Mouse (Mus musculus): Measurements from ENCODE around the gene Aldh1l1.

Aldh1l1 gene

GRCm38 (mm10) chr6:90507443-90507842 lies 21.2 kb downstream of the Aldh1l1 start:
- DNase-seq (ENCODE audit: low read depth, low spot score), result no peak

DNA sequence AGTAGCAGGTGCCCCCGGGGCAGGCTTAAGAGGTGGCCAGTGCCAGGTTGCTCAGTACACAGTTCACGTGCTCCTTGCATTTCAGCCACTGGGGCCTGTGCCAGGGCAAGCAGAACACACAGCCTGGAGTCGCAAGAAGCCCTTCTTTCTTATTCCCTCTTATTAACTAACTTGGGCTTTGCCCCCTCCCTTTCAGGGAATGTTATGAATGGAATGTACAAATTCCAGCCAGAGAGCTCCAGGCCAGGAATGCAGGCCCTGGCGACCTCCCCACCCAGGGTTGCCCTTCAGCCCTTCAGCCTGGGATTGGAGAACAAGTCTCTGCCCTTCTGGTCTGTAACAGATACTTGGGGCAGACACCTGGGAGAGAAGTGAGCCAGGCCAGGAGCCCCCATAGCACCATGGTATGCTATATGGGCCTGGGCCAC lies 22.0 kb downstream of the Aldh1l1 start:
- DNase-seq (ENCODE audit: low read depth, low spot score), result peak; percentile 68

DNA sequence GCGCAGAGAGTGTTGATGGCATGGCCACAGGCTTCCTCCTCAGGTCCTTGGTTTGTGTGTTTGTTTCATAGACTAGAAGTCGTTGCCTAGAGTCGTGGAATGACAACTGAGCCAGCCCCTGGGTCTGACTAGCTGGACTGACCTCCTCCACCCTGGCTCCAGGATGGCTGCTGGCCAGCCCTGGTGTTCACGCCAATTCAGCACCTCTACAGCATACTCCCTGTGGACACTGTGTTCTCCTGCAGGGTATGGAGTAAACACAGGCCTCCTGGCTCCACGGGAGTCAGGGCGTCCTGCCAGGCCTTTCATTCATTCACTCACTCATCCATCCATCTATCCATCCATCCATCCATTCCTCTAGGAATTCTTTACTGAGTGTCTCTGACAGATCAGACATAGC lies 22.9 kb downstream of the Aldh1l1 start:
- DNase-seq (ENCODE audit: low read depth, low spot score), result no peak

- no peak for DNase-seq (ENCODE audit: low read depth, low spot score)
Measured at GRCm38 (mm10) chr6:90512416-90512815, 26.2 kb downstream of the Aldh1l1 start.

DNA sequence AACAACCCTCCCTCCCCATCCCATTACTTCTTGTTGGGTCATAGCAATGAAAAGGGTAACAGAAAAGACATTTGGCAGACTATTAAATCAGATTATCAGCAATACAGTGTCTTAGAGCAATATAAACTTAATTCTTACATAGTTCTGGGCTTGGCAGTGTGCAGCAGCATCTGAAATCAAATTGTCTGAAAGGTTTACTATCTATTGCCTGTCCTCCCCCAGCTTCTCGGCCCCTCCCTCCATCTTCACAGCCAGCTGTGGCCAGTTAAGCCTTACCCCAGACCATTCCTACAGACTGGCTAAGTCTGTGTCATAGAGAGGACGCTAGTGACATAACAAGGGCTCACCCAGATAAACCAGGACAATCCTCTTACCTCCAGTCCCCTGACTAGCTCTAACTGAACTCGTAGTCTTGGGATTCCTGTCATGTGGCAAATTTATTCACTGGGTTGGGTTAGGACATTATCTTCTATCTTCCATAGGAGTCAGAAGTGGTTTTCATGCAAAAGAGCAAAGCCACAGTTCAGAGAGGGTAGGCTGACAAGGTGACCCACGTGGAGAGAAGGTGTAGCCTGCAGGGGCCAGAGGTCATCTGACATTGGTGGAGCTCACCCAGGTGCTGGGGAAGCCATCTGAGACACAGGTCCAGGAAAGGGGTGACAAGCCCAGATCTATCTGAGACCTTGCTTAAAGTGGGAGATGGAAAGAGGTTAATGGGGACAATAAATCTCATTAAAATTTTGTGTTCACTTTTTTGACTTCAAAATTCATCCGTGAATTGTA lies 27.0 kb downstream of the Aldh1l1 start:
- no peak for DNase-seq (ENCODE audit: low read depth, low spot score)

GRCm38 (mm10) chr6:90514369-90514768 lies 28.1 kb downstream of the Aldh1l1 start:
- DNase-seq (ENCODE audit: low read depth, low spot score), result no peak

- peak; percentile 79 for DNase-seq (ENCODE audit: low read depth, low spot score)
Measured at GRCm38 (mm10) chr6:90514883-90515405, 28.7 kb downstream of the Aldh1l1 start.

GRCm38 (mm10) chr6:90518892-90519291 lies 32.7 kb downstream of the Aldh1l1 start:
- DNase-seq (ENCODE audit: low read depth, low spot score), result no peak

DNA sequence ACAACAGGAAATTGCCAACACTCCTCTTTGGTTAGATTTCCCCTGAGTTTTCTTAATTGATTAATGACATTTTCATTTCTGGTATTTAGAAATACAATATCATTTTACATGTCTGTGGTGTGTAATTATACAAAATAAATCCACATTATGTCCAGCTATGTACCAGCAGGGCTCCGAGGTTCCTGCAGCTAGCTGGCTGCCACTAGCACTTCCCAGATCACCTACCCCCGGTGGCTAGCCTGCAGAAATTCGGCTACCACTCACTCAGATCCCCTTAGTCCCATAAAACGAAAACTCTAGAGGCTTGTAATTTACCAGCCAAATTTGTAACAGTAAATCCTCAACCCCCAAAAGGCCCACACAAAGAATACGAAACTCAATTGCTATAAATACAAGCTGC lies 33.1 kb downstream of the Aldh1l1 start:
- DNase-seq (ENCODE audit: low read depth, low spot score), result no peak

DNA sequence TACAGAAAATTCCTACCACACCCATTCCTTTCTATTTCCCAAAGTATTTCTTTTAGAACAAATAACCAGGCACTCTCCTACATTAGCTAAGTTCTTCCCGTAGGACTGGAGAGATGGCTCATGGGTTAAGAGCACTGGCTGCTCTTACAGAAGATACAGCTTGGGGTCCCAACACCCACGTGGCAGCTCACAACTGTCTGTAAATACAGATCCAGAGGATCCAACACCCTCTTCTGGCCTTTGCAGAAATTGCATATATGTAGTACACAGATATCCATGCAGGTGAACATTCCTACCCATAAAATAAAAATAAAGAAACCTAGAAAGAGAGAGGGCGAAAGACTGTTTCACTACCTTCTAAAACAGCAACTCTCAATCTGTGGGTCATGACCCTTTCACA lies 40.2 kb downstream of the Aldh1l1 start:
- no peak for DNase-seq (ENCODE audit: low read depth, low spot score)

- DNase-seq (ENCODE audit: low read depth, low spot score), result no peak
Measured at GRCm38 (mm10) chr6:90529461-90530046, 43.3 kb downstream of the Aldh1l1 start.

GRCm38 (mm10) chr6:90532575-90533190 lies 46.5 kb downstream of the Aldh1l1 start:
- DNase-seq (ENCODE audit: low read depth, low spot score), result no peak

DNA sequence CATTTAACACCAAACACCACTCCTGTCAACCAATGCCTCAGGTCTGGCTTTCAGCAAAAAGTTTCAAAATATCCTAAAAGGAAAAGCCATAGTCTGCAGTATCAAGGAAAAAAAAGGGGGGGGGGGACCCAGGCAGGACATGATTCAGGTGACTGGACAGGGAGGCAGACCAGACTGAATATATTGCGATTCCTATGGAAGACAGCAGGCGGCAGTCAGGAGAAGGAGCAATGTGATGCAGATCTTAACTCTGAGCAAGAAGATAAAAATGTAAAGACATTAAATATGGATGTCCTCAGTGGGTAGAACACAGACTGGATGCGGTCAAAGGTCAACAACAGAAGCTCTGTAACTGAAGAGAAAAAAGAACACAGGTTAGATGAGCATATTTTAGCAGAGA lies 47.3 kb downstream of the Aldh1l1 start:
- DNase-seq (ENCODE audit: low read depth, low spot score), result no peak

DNA sequence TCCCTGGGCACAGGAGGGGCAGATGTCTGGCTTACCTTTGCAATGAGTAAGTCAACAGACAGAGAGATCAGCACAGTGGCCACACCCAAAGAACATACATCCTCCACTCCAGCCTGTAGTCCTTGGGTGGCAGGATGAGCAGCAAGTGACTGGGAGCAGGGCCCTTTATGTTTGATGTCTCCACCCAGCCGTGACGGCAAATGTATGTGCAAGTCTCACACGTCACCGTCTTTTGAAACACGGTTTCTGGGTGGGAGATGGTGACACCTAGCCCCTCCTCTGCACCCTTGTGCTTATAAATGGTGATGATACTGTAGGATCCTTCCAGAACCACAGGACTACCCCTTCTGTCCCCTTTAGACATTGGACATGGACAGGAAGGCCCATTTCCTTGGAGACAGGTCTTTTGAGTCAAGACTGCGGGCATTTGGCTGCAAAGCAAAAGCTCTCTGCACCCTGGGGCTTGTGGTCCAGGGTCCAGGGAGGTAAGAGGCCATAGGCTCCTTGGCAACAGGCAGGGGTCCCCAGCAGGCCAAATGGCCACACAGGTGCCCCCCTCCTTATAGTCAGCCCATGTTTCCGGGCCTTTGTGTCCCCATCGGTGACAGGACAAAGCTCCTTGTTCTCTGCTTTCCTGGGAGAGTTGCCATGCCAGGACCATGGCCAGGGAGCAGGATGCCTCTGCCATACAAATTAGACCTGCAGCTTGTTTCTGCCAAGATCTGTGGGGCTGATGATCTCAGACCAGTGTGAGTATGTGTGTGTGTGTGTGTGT lies 48.7 kb downstream of the Aldh1l1 start:
- DNase-seq (ENCODE audit: low read depth, low spot score), result no peak

GRCm38 (mm10) chr6:90536824-90537223 lies 50.6 kb downstream of the Aldh1l1 start:
- DNase-seq (ENCODE audit: low read depth, low spot score), result no peak

GRCm38 (mm10) chr6:90537941-90538340 lies 51.7 kb downstream of the Aldh1l1 start:
- peak; percentile 67 for DNase-seq (ENCODE audit: low read depth, low spot score)

DNA sequence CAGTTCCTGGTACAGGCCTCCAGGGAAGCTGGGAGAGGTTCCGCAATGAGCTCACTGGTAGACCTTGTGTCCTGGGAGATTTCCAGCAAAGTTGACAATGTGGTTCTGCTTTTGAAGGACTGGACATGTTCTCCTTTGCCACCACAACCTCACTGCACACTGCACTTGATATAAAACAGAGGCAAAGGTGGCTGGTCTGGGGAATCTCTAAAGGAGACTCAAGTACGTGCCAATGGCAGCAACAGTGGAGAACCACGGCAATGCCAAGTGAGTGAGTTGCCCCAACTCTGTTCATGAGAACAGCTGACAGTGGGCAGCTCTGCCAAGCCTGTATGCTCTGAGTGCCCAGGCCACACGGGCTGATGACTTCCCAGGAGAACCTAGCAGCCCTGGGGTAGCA lies 53.0 kb downstream of the Aldh1l1 start:
- no peak for DNase-seq (ENCODE audit: low read depth, low spot score)

GRCm38 (mm10) chr6:90540520-90540919 lies 54.3 kb downstream of the Aldh1l1 start:
- DNase-seq (ENCODE audit: low read depth, low spot score), result no peak

DNA sequence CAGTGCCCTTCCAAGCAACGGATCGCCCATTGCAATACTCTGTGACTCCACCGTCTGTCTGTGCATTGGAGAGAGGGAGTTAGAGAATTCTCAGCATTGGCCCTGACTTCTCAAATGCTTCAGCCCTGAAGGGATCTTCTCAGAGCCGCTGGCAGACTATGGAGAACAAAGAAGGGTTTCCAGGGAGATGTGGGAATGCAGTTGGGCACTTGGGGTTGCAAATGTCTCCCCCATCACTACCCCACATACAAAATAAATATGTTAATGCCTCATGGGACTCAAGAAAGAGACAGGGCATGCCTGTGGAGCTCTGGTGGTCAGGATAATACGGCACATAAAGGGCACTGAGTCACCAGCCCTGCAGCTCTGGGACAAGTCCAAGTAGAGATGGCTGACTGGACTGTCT lies 55.1 kb downstream of the Aldh1l1 start:
- DNase-seq (ENCODE audit: low read depth, low spot score), result no peak

GRCm38 (mm10) chr6:90544433-90544832 lies 58.2 kb downstream of the Aldh1l1 start:
- no peak for DNase-seq (ENCODE audit: low read depth, low spot score)

GRCm38 (mm10) chr6:90546274-90546673 lies 60.0 kb downstream of the Aldh1l1 start:
- DNase-seq (ENCODE audit: low read depth, low spot score), result no peak

GRCm38 (mm10) chr6:90547041-90547440 lies 60.8 kb downstream of the Aldh1l1 start:
- no peak for DNase-seq (ENCODE audit: low read depth, low spot score)

Measured in mesoderm, embryonic 11.5 days (tissue).